Mouse (Mus musculus) MEL (cell line): ENCODE data around the gene Rxra. TPM values are rescaled to one million over a fixed set of nuclear protein-coding genes. Genes with fewer than 3 reads are reported as not detected.

Experiments
- DNase-seq: peaks from one replicate; pipeline ENCODE4 v3.0.0; 2011; ENCODE audit warnings: low read depth, low spot score
- H3K27ac ChIP-seq: 2 replicates; pipeline ENCODE4 v1.5.1; 2012; ENCODE audit warnings: low read depth, mild to moderate bottlenecking, control low read depth, low read length, moderate library complexity; ENCODE audit not compliant: control insufficient read depth
- H3K27me3 ChIP-seq, 2 experiments: fragments of 150-350 bp in 1 of 2; sonication (generic) in 1 of 2; 2 replicates each; pipeline ENCODE4 v1.6.1; 2012; ENCODE audit warnings: low read length in 2 of 2, mild to moderate bottlenecking in 2 of 2, improper control_type of control experiment in 1 of 2, moderate library complexity in 1 of 2; ENCODE audit not compliant: insufficient read depth in 2 of 2, control insufficient read depth in 1 of 2
- H3K36me3 ChIP-seq, 2 experiments: 2 replicates each; pipeline ENCODE4 v1.6.1; 2012 to 2014; ENCODE audit warnings: low read length in 2 of 2, improper control_type of control experiment in 1 of 2, inconsistent platforms in 1 of 2, mild to moderate bottlenecking in 1 of 2; ENCODE audit not compliant: insufficient read depth in 2 of 2, control insufficient read depth in 1 of 2
- H3K4me1 ChIP-seq, 2 experiments: fragments of 150-350 bp in 1 of 2; sonication (generic) in 1 of 2; 2 replicates each; pipeline ENCODE4 v1.6.1; 2012; ENCODE audit warnings: low read length in 2 of 2, improper control_type of control experiment in 1 of 2, mild to moderate bottlenecking in 1 of 2; ENCODE audit not compliant: insufficient read depth in 2 of 2, control insufficient read depth in 1 of 2
- H3K4me3 ChIP-seq, 2 experiments: fragments of 150-350 bp in 1 of 2; sonication (generic) in 1 of 2; 2 replicates each; pipeline ENCODE4 v1.5.1; 2012; ENCODE audit warnings: low read depth in 2 of 2, low read length in 2 of 2, mild to moderate bottlenecking in 2 of 2, moderate library complexity in 2 of 2, control low read depth in 1 of 2, improper control_type of control experiment in 1 of 2; ENCODE audit not compliant: control insufficient read depth in 1 of 2, insufficient read depth in 1 of 2
- H3K79me2 ChIP-seq: 2 replicates; pipeline ENCODE4 v1.6.1; 2012; ENCODE audit warnings: mild to moderate bottlenecking, low read length, moderate library complexity; ENCODE audit not compliant: control insufficient read depth, poor library complexity, insufficient read depth
- H3K9ac ChIP-seq: 2 replicates; pipeline ENCODE4 v1.6.1; 2012; ENCODE audit warnings: low read depth, mild to moderate bottlenecking, control low read depth, low read length, moderate library complexity; ENCODE audit not compliant: control insufficient read depth, poor library complexity, severe bottlenecking
- H3K9me3 ChIP-seq: fragments of 150-350 bp; sonication (generic); replicated peaks from 2 replicates; pipeline ENCODE4 v1.6.1; 2012; ENCODE audit warnings: mild to moderate bottlenecking, low read length, improper control_type of control experiment, moderate library complexity; ENCODE audit not compliant: insufficient read depth
- BHLHE40 ChIP-seq: IDR thresholded peaks from 2 replicates; pipeline ENCODE4 v1.6.1; 2012; ENCODE audit warnings: low read depth, mild to moderate bottlenecking, inconsistent platforms, low read length, improper control_type of control experiment, borderline replicate concordance
- ELF1 ChIP-seq: IDR thresholded peaks from 2 replicates; pipeline ENCODE4 v1.6.1; 2014; ENCODE audit warnings: low read depth, mild to moderate bottlenecking, inconsistent platforms, low read length, improper control_type of control experiment, moderate library complexity
- EP300 ChIP-seq, 2 experiments: IDR thresholded peaks; 2 replicates each; pipeline ENCODE4 v1.6.1; 2011; ENCODE audit warnings: improper control_type of control experiment in 2 of 2, low read length in 2 of 2, low read depth in 1 of 2, mild to moderate bottlenecking in 1 of 2
- ETS1 ChIP-seq: IDR thresholded peaks from 2 replicates; pipeline ENCODE4 v1.6.1; 2012; ENCODE audit warnings: low read depth, mild to moderate bottlenecking, inconsistent platforms, low read length, improper control_type of control experiment, moderate library complexity
- GATA1 ChIP-seq: IDR thresholded peaks from 2 replicates; pipeline ENCODE4 v1.6.1; 2011; ENCODE audit warnings: low read depth, low read length, improper control_type of control experiment
- HCFC1 ChIP-seq: IDR thresholded peaks from 2 replicates; pipeline ENCODE4 v1.6.1; 2012; ENCODE audit warnings: low read depth, mild to moderate bottlenecking, inconsistent platforms, low read length, improper control_type of control experiment, moderate library complexity
- MAZ ChIP-seq: IDR thresholded peaks from 2 replicates; pipeline ENCODE4 v1.6.1; 2012; ENCODE audit warnings: low read depth, mild to moderate bottlenecking, inconsistent platforms, low read length, improper control_type of control experiment
- MXI1 ChIP-seq: IDR thresholded peaks from 2 replicates; pipeline ENCODE4 v1.6.1; 2011; ENCODE audit warnings: mild to moderate bottlenecking, low read depth, low read length, improper control_type of control experiment
- MYC ChIP-seq: IDR thresholded peaks from 2 replicates; pipeline ENCODE4 v1.6.1; 2011; ENCODE audit warnings: low read depth, mild to moderate bottlenecking, low read length, improper control_type of control experiment, moderate library complexity
- POLR2A ChIP-seq, 2 experiments: IDR thresholded peaks; 2 replicates each; pipeline ENCODE4 v1.6.1; 2011 to 2012; ENCODE audit warnings: low read length in 2 of 2, mild to moderate bottlenecking in 2 of 2, control low read depth in 1 of 2, improper control_type of control experiment in 1 of 2, low read depth in 1 of 2, moderate library complexity in 1 of 2; ENCODE audit not compliant: control insufficient read depth in 1 of 2, insufficient read depth in 1 of 2, poor library complexity in 1 of 2
- POLR2AphosphoS5 ChIP-seq: IDR thresholded peaks from 2 replicates; pipeline ENCODE4 v1.6.1; 2012; ENCODE audit warnings: low read depth, borderline replicate concordance, mild to moderate bottlenecking, inconsistent platforms, low read length, moderate library complexity, mixed read lengths
- SMC3 ChIP-seq: IDR thresholded peaks from 2 replicates; pipeline ENCODE4 v1.6.1; 2011; ENCODE audit warnings: low read depth, low read length, improper control_type of control experiment
- TAL1 ChIP-seq: IDR thresholded peaks from 2 replicates; pipeline ENCODE4 v1.6.1; 2012; ENCODE audit warnings: mild to moderate bottlenecking, inconsistent platforms, low read length, moderate library complexity, mixed read lengths
- TBP ChIP-seq: IDR thresholded peaks from 2 replicates; pipeline ENCODE4 v1.8.0; 2011; ENCODE audit warnings: low read depth, low read length, improper control_type of control experiment
- TCF12 ChIP-seq: IDR thresholded peaks from 2 replicates; pipeline ENCODE4 v1.6.1; 2014; ENCODE audit warnings: low read depth, mild to moderate bottlenecking, inconsistent platforms, low read length, improper control_type of control experiment, moderate library complexity
- UBTF ChIP-seq: IDR thresholded peaks from 2 replicates; pipeline ENCODE4 v1.6.1; 2012; ENCODE audit warnings: low read depth, mild to moderate bottlenecking, inconsistent platforms, low read length, improper control_type of control experiment, moderate library complexity, borderline replicate concordance; ENCODE audit not compliant: insufficient read depth
- USF1 ChIP-seq: IDR thresholded peaks from 2 replicates; pipeline ENCODE4 v1.6.1; 2014; ENCODE audit warnings: low read depth, mild to moderate bottlenecking, inconsistent platforms, low read length, improper control_type of control experiment, moderate library complexity
- ZC3H11A ChIP-seq: IDR thresholded peaks from 2 replicates; pipeline ENCODE4 v1.6.1; 2012; ENCODE audit warnings: low read depth, mild to moderate bottlenecking, inconsistent platforms, low read length, improper control_type of control experiment
- ZKSCAN1 ChIP-seq: IDR thresholded peaks from 2 replicates; pipeline ENCODE4 v1.6.1; 2012; ENCODE audit warnings: low read depth, mild to moderate bottlenecking, inconsistent platforms, low read length, improper control_type of control experiment, moderate library complexity
- ZNF384 ChIP-seq: IDR thresholded peaks from 2 replicates; pipeline ENCODE4 v1.6.1; 2012; ENCODE audit warnings: low read depth, mild to moderate bottlenecking, inconsistent platforms, low read length, improper control_type of control experiment
- polyA plus RNA-seq, 2 experiments: library from polyadenylated mRNA; stranded (reverse) in 1 of 2; unstranded in 1 of 2; fragments of >175 nt in 1 of 2; fragments of >200 nt in 1 of 2; gene quantifications; 2 replicates each; pipeline versions ENCODE4 v1.2.1 to v1.2.4; 2012; ENCODE audit warnings: low replicate concordance in 2 of 2, low read depth in 1 of 2; ENCODE audit not compliant: insufficient read length in 2 of 2, insufficient read depth in 1 of 2, missing spikeins in 1 of 2
- total RNA-seq: library from RNA; depleted of rRNA; stranded (reverse); fragments of 300-350 nt; gene quantifications from 2 replicates; pipeline ENCODE4 v1.2.3, GENCODE M21; 2012

The Rxra gene
- total and polyA plus RNA-seq, 3 experiments: 11.7 to 19.6 TPM; not detected in 1

- H3K79me2 ChIP-seq: no peaks in the 10 kb centered on the region
- no peak overlapping the region for H3K4me3 ChIP-seq
- no peak overlapping the region for H3K27ac ChIP-seq
- DNase-seq: no peak
- peaks cover 0 to 2% of the 10 kb centered on the region in 2 experiments; a peak in 2 of 4 replicates for H3K27me3 ChIP-seq
- H3K4me1 ChIP-seq: no peaks in the 10 kb centered on the region
- no peaks in the 10 kb centered on the region for H3K36me3 ChIP-seq
- TF ChIP-seq ELF1 (no peak), MAZ (no peak), ZKSCAN1 (no peak), SMC3 (no peak), HCFC1 (no peak), TAL1 (no peak)
- no peaks in the 10 kb centered on the region for H3K9me3 ChIP-seq
- no peak overlapping the region for H3K9ac ChIP-seq
Measured at GRCm38 (mm10) chr2:27799018-27799417, 122.8 kb downstream of the Rxra start.

- no peak for DNase-seq
- H3K4me1 ChIP-seq: no peaks in the 10 kb centered on the region
- no peak overlapping the region for H3K27ac ChIP-seq
- no peak overlapping the region for H3K9ac ChIP-seq
- no peaks in the 10 kb centered on the region for H3K79me2 ChIP-seq
- H3K36me3 ChIP-seq: no peaks in the 10 kb centered on the region
- no peaks in the 10 kb centered on the region for H3K9me3 ChIP-seq
- H3K4me3 ChIP-seq: no peak overlapping the region
- peaks cover 0 to 2% of the 10 kb centered on the region in 2 experiments; a peak in 2 of 4 replicates for H3K27me3 ChIP-seq
- no peak for TF ChIP-seq POLR2AphosphoS5
- TF ChIP-seq ZNF384: no peak
- TF ChIP-seq MYC: no peak
- no peak for TF ChIP-seq USF1
- TF ChIP-seq POLR2A (IDR thresholded peaks at IDR 0.05; ENCODE audit: control insufficient read depth in 1 of 2, insufficient read depth in 1 of 2, low read depth in 1 of 2, low read length in 2 of 2, poor library complexity in 1 of 2): no peak
- TF ChIP-seq MXI1: no peak
- no peak for TF ChIP-seq EP300 (IDR thresholded peaks at IDR 0.05; ENCODE audit: low read depth in 1 of 2, low read length in 2 of 2)
- no peak for TF ChIP-seq TBP
- no peak for TF ChIP-seq TCF12
- TF ChIP-seq BHLHE40: no peak
- no peak for TF ChIP-seq UBTF
- TF ChIP-seq GATA1: no peak
- no peak for TF ChIP-seq ZC3H11A
- TF ChIP-seq ETS1: no peak
- no peak for TF ChIP-seq SMC3
- no peak for TF ChIP-seq TAL1
Measured at GRCm38 (mm10) chr2:27801041-27801440, 124.8 kb downstream of the Rxra start.
